Mouse (Mus musculus) liver, embryonic 11.5 days (tissue): ENCODE measurements around the gene Bri3bp. TPM values are rescaled to one million over a fixed set of nuclear protein-coding genes. Genes with fewer than 3 reads are reported as not detected.

Experiments used
- ATAC-seq: fragments of 200-750 bp; cut with Nextera tagmentation; replicated peaks from 2 replicates; pipeline ENCODE4 v1.8.0; 2017; ENCODE audit warnings: moderate number of reproducible peaks, mild to moderate bottlenecking, moderate TSS enrichment, moderate library complexity; ENCODE audit not compliant: low FRiP score
- DNase-seq: peaks from one replicate; pipeline ENCODE4 v3.0.0-alpha.2; 2017; ENCODE audit warnings: low spot score
- H3K27ac ChIP-seq: fragments of 300-500 bp; sonication (generic); 2 replicates; pipeline ENCODE4 v1.5.1; 2014; ENCODE audit warnings: mild to moderate bottlenecking, low read depth, low read length, control low read depth
- H3K27me3 ChIP-seq: fragments of 300-500 bp; sonication (generic); replicated peaks from 2 replicates; pipeline ENCODE4 v1.6.1; 2014; ENCODE audit warnings: low read length, mixed read lengths; ENCODE audit not compliant: control insufficient read depth, insufficient read depth
- H3K36me3 ChIP-seq: fragments of 300-500 bp; sonication (generic); 2 replicates; pipeline ENCODE4 v1.6.1; 2014; ENCODE audit warnings: mild to moderate bottlenecking, low read length, moderate library complexity, mixed read lengths; ENCODE audit not compliant: control insufficient read depth, insufficient read depth
- H3K4me1 ChIP-seq: fragments of 300-500 bp; sonication (generic); replicated peaks from 2 replicates; pipeline ENCODE4 v1.6.1; 2014; ENCODE audit warnings: low read length, mixed read lengths; ENCODE audit not compliant: control insufficient read depth, insufficient read depth
- H3K4me2 ChIP-seq: fragments of 300-500 bp; sonication (generic); 2 replicates; pipeline ENCODE4 v1.6.1; 2014; ENCODE audit warnings: mild to moderate bottlenecking, control low read depth, moderate library complexity
- H3K4me3 ChIP-seq: fragments of 300-500 bp; sonication (generic); 2 replicates; pipeline ENCODE4 v1.5.1; 2014; ENCODE audit warnings: low read depth, low read length, control low read depth
- H3K9ac ChIP-seq: fragments of 300-500 bp; sonication (generic); 2 replicates; pipeline ENCODE4 v1.6.1; 2014; ENCODE audit warnings: low read depth, low read length, control low read depth
- H3K9me3 ChIP-seq: fragments of 300-500 bp; sonication (generic); 2 replicates; pipeline ENCODE4 v1.6.1; 2016; ENCODE audit warnings: low read length, inconsistent platforms, mixed read lengths; ENCODE audit not compliant: control insufficient read depth
- WGBS: fragments of 180-500 bp; shearing (Covaris S2); extraction: QIAGEN DNeasy Blood & Tissue Kit; methylation state at CpG from one replicate; pipeline ENCODE4 v1.1.7; 2014; 5-methylcytosine and 5-hydroxymethylcytosine counted together
- microRNA-seq: library from miRNA; unstranded; fragments of <30 nt; microRNA quantifications from one replicate; pipeline ENCODE4, GENCODE M21; 2017; ENCODE audit warnings: borderline number of aligned reads
- polyA plus RNA-seq: library from polyadenylated mRNA; unstranded; fragments of >200 nt; fragmentation: Nextera tagmentation; extraction: Ambion mirVana; gene quantifications from 2 replicates; pipeline ENCODE4 v1.2.1, GENCODE M21; 2014

The Bri3bp gene
- polyA plus RNA-seq, 1 experiment from 2014 or later, result 67.9 TPM

DNA sequence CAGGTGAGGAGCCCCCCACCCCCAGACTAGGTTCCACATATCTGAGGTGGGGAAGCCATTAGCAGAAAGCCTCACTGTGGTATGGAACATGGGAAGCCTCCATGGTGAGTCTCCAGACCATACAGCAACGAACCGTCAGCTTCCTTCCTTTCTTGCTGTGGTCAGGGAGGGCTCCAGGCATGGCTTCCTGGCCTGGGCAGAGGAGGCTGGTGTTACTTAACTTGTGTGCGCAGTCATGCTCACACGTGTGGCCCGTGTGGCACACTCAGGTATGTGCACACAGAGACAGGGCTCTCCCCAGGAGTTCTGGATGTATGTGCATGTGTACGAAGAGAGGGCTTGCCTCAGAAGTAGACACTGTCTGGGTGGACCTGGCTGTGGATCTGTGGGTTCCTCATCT, 62.3 kb downstream of the Bri3bp start:
- no peaks in the 10 kb centered on the region for H3K4me1 ChIP-seq
- H3K9me3 ChIP-seq, result no peaks in the 10 kb centered on the region
- no peak overlapping the region for H3K9ac ChIP-seq
- H3K27ac ChIP-seq, result no peak overlapping the region
- 73% methylated on average over 6 of the region's 6 CpGs for WGBS
- ATAC-seq (no peak), DNase-seq (no peak)
- no peaks in the 10 kb centered on the region for H3K27me3 ChIP-seq
- peaks cover 6% of the 10 kb centered on the region; the same call in 1 of the 2 replicates for H3K36me3 ChIP-seq
- H3K4me3 ChIP-seq, result no peak overlapping the region
- no peak overlapping the region for H3K4me2 ChIP-seq

- no peaks in the 10 kb centered on the region for H3K27me3 ChIP-seq
- no peak overlapping the region for H3K9ac ChIP-seq
- H3K4me3 ChIP-seq, result no peak overlapping the region
- no peaks in the 10 kb centered on the region for H3K4me1 ChIP-seq
- H3K9me3 ChIP-seq, result no peaks in the 10 kb centered on the region
- H3K36me3 ChIP-seq, result peaks cover 11% of the 10 kb centered on the region
- ATAC-seq, result no peak
- H3K4me2 ChIP-seq, result no peak overlapping the region
- 83% methylated on average over 11 of the region's 11 CpGs for WGBS
- H3K27ac ChIP-seq, result no peak overlapping the region
- no peak for DNase-seq
Measured at GRCm38 (mm10) chr5:125504692-125505091, 63.3 kb downstream of the Bri3bp start.

GRCm38 (mm10) chr5:125505968-125506367, 64.6 kb downstream of the Bri3bp start:
- Histone ChIP-seq H3K4me3 (no peak overlapping the region), H3K36me3 (peaks cover 11% of the 10 kb centered on the region)
- 79% methylated on average over 15 of the region's 15 CpGs for WGBS

DNA sequence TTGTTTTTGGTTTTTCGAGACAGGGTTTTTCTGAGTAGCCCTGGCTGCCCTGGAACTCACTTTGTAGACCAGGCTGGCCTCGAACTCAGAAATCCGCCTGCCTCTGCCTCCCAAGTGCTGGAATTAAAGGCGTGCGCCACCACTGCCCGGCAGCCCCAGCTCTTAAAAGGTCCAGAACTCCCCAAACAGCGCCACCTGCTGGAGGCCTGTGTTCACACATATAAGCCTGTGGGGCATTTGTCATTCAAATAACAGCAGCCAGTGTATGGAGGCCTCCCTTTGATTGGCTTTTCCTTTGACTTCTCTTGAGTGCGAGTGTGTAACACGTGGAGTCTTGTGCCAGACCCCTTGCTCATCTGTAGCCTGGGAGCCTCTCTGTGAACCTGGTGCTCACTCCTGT, 66.2 kb downstream of the Bri3bp start:
- H3K9me3 ChIP-seq, result no peaks in the 10 kb centered on the region
- DNase-seq (no peak), ATAC-seq (no peak)
- no peaks in the 10 kb centered on the region for H3K27me3 ChIP-seq
- H3K36me3 ChIP-seq, result peaks cover 11% of the 10 kb centered on the region
- H3K4me2 ChIP-seq, result no peak overlapping the region
- H3K27ac ChIP-seq, result no peak overlapping the region
- no peak overlapping the region for H3K9ac ChIP-seq
- H3K4me1 ChIP-seq, result no peaks in the 10 kb centered on the region
- WGBS, result 88% methylated on average over 9 of the region's 9 CpGs
- H3K4me3 ChIP-seq, result no peak overlapping the region

More at GRCm38 (mm10) chr5:125505968-125506367, 64.6 kb downstream of the Bri3bp start:
- H3K9ac ChIP-seq, result no peak overlapping the region
- DNase-seq (no peak), ATAC-seq (no peak)
- no peak overlapping the region for H3K27ac ChIP-seq
- H3K4me2 ChIP-seq, result no peak overlapping the region
- no peaks in the 10 kb centered on the region for H3K27me3 ChIP-seq
- no peaks in the 10 kb centered on the region for H3K9me3 ChIP-seq
- H3K4me1 ChIP-seq, result no peaks in the 10 kb centered on the region

- H3K4me3 ChIP-seq, result no peak overlapping the region
- H3K9ac ChIP-seq, result no peak overlapping the region
- H3K27ac ChIP-seq, result no peak overlapping the region
- H3K27me3 ChIP-seq, result no peaks in the 10 kb centered on the region
- no peaks in the 10 kb centered on the region for H3K9me3 ChIP-seq
- no peak for ATAC-seq
- H3K36me3 ChIP-seq, result peaks cover 11% of the 10 kb centered on the region
- no peak for DNase-seq
- no peak overlapping the region for H3K4me2 ChIP-seq
- H3K4me1 ChIP-seq, result no peaks in the 10 kb centered on the region
- 88% methylated on average over 10 of the region's 10 CpGs for WGBS
Measured at GRCm38 (mm10) chr5:125508006-125508405, 66.6 kb downstream of the Bri3bp start.

- H3K4me2 ChIP-seq, result no peak overlapping the region
- H3K27ac ChIP-seq, result no peak overlapping the region
- H3K4me1 ChIP-seq, result no peaks in the 10 kb centered on the region
- no peak overlapping the region for H3K4me3 ChIP-seq
- H3K36me3 ChIP-seq, result peaks cover 13% of the 10 kb centered on the region; the same call in 1 of the 2 replicates
- 46% methylated on average over 5 of the region's 5 CpGs for WGBS
- H3K9me3 ChIP-seq, result no peaks in the 10 kb centered on the region
- H3K27me3 ChIP-seq, result no peaks in the 10 kb centered on the region
- DNase-seq, result no peak
- 0 out of 2 replicates have a peak, but pooled peaks have one; percentile 13 for ATAC-seq
- H3K9ac ChIP-seq, result no peak overlapping the region
Measured at GRCm38 (mm10) chr5:125509541-125509940, 68.2 kb downstream of the Bri3bp start.

Small RNAs within 50 kb of the gene (microRNA-seq; reads per million reads assigned to microRNA genes)
- not detected for gene Gm27551

Other genes starting within 250 kb of the Bri3bp start
- 104 and 108 TPM in 2 replicates for gene Scarb1, start 100.5 kb upstream of the Bri3bp start, polyA plus RNA-seq
- 0.18 and 0.34 TPM in 2 replicates for gene Gm10382, start 52.2 kb upstream of the Bri3bp start, polyA plus RNA-seq
- gene Ubc, start 51.4 kb upstream of the Bri3bp start, polyA plus RNA-seq, result 772 and 827 TPM in 2 replicates
- gene Dhx37, start 7.4 kb upstream of the Bri3bp start, polyA plus RNA-seq, result 18.5 and 19.4 TPM in 2 replicates
- gene Aacs, start 34.2 kb downstream of the Bri3bp start, polyA plus RNA-seq, result 29.3 and 29.7 TPM in 2 replicates
- 0.05 and 0.15 TPM in 2 replicates for gene Tmem132b, start 90.2 kb downstream of the Bri3bp start, polyA plus RNA-seq